Mouse (Mus musculus): ENCODE results near the gene Igf2r.
A peak's percentile ranks its signal among the peaks of the same experiment; 100 is the strongest.

The Igf2r gene

GRCm38 (mm10) chr17:12722622-12723021, 46.8 kb downstream of the Igf2r start:
- no peaks in the 10 kb centered on the region for H3K27me3 ChIP-seq (ENCODE audit: control insufficient read depth, insufficient read depth, low read length, poor library complexity, severe bottlenecking)
- DNase-seq (ENCODE audit: low read depth, low spot score): no peak
- no peaks in the 10 kb centered on the region for H3K36me3 ChIP-seq (ENCODE audit: control insufficient read depth, insufficient read depth, low read length, poor library complexity, severe bottlenecking)

- no peak for DNase-seq (ENCODE audit: low read depth, low spot score)
- no peaks in the 10 kb centered on the region for H3K27me3 ChIP-seq (ENCODE audit: control insufficient read depth, insufficient read depth, low read length, poor library complexity, severe bottlenecking)
- no peaks in the 10 kb centered on the region for H3K36me3 ChIP-seq (ENCODE audit: control insufficient read depth, insufficient read depth, low read length, poor library complexity, severe bottlenecking)
These were observed 48.2 kb downstream of the Igf2r start for GRCm38 (mm10) chr17:12721118-12721886.

- Histone ChIP-seq H3K36me3 (ENCODE audit: control insufficient read depth, insufficient read depth, low read length, poor library complexity, severe bottlenecking) (no peaks in the 10 kb centered on the region), H3K27me3 (ENCODE audit: control insufficient read depth, insufficient read depth, low read length, poor library complexity, severe bottlenecking) (no peaks in the 10 kb centered on the region)
- no peak for DNase-seq (ENCODE audit: low read depth, low spot score)
These were observed 51.2 kb downstream of the Igf2r start for GRCm38 (mm10) chr17:12718251-12718650.

- Histone ChIP-seq H3K36me3 (ENCODE audit: control insufficient read depth, insufficient read depth, low read length, poor library complexity, severe bottlenecking) (no peaks in the 10 kb centered on the region), H3K27me3 (ENCODE audit: control insufficient read depth, insufficient read depth, low read length, poor library complexity, severe bottlenecking) (no peaks in the 10 kb centered on the region)
- no peak for DNase-seq (ENCODE audit: low read depth, low spot score)
These were observed 52.0 kb downstream of the Igf2r start for GRCm38 (mm10) chr17:12717445-12717844.

GRCm38 (mm10) chr17:12715032-12715431, 54.4 kb downstream of the Igf2r start:
- no peaks in the 10 kb centered on the region; the same call in 1 of the 2 replicates for H3K36me3 ChIP-seq (ENCODE audit: control insufficient read depth, insufficient read depth, low read length, poor library complexity, severe bottlenecking)
- DNase-seq (ENCODE audit: low read depth, low spot score): no peak
- no peaks in the 10 kb centered on the region for H3K27me3 ChIP-seq (ENCODE audit: control insufficient read depth, insufficient read depth, low read length, poor library complexity, severe bottlenecking)

- H3K27me3 ChIP-seq (ENCODE audit: control insufficient read depth, insufficient read depth, low read length, poor library complexity, severe bottlenecking): no peaks in the 10 kb centered on the region
- no peaks in the 10 kb centered on the region; the same call in 1 of the 2 replicates for H3K36me3 ChIP-seq (ENCODE audit: control insufficient read depth, insufficient read depth, low read length, poor library complexity, severe bottlenecking)
- peak; percentile 13 for DNase-seq (ENCODE audit: low read depth, low spot score)
These were observed 55.3 kb downstream of the Igf2r start for GRCm38 (mm10) chr17:12714080-12714561.

GRCm38 (mm10) chr17:12712993-12713392, 56.5 kb downstream of the Igf2r start:
- DNase-seq (ENCODE audit: low read depth, low spot score): no peak
- Histone ChIP-seq H3K36me3 (ENCODE audit: control insufficient read depth, insufficient read depth, low read length, poor library complexity, severe bottlenecking) (no peaks in the 10 kb centered on the region; the same call in 1 of the 2 replicates), H3K27me3 (ENCODE audit: control insufficient read depth, insufficient read depth, low read length, poor library complexity, severe bottlenecking) (no peaks in the 10 kb centered on the region)

GRCm38 (mm10) chr17:12712191-12712590, 57.3 kb downstream of the Igf2r start:
- DNase-seq (ENCODE audit: low read depth, low spot score): no peak
- Histone ChIP-seq H3K36me3 (ENCODE audit: control insufficient read depth, insufficient read depth, low read length, poor library complexity, severe bottlenecking) (no peaks in the 10 kb centered on the region; the same call in 1 of the 2 replicates), H3K27me3 (ENCODE audit: control insufficient read depth, insufficient read depth, low read length, poor library complexity, severe bottlenecking) (no peaks in the 10 kb centered on the region)

- Histone ChIP-seq H3K27me3 (ENCODE audit: control insufficient read depth, insufficient read depth, low read length, poor library complexity, severe bottlenecking) (no peaks in the 10 kb centered on the region), H3K36me3 (ENCODE audit: control insufficient read depth, insufficient read depth, low read length, poor library complexity, severe bottlenecking) (no peaks in the 10 kb centered on the region; the same call in 1 of the 2 replicates)
- DNase-seq (ENCODE audit: low read depth, low spot score): no peak
These were observed 58.5 kb downstream of the Igf2r start for GRCm38 (mm10) chr17:12710976-12711375.

GRCm38 (mm10) chr17:12710050-12710780, 59.2 kb downstream of the Igf2r start:
- Histone ChIP-seq H3K27me3 (ENCODE audit: control insufficient read depth, insufficient read depth, low read length, poor library complexity, severe bottlenecking) (no peaks in the 10 kb centered on the region), H3K36me3 (ENCODE audit: control insufficient read depth, insufficient read depth, low read length, poor library complexity, severe bottlenecking) (no peaks in the 10 kb centered on the region; the same call in 1 of the 2 replicates)
- DNase-seq (ENCODE audit: low read depth, low spot score): no peak

- Histone ChIP-seq H3K27me3 (ENCODE audit: control insufficient read depth, insufficient read depth, low read length, poor library complexity, severe bottlenecking) (no peaks in the 10 kb centered on the region), H3K36me3 (ENCODE audit: control insufficient read depth, insufficient read depth, low read length, poor library complexity, severe bottlenecking) (peaks cover 1% of the 10 kb centered on the region; the same call in 1 of the 2 replicates)
- no peak for DNase-seq (ENCODE audit: low read depth, low spot score)
These were observed 61.1 kb downstream of the Igf2r start for GRCm38 (mm10) chr17:12708398-12708797.

- Histone ChIP-seq H3K36me3 (ENCODE audit: control insufficient read depth, insufficient read depth, low read length, poor library complexity, severe bottlenecking) (peaks cover 1% of the 10 kb centered on the region; the same call in 1 of the 2 replicates), H3K27me3 (ENCODE audit: control insufficient read depth, insufficient read depth, low read length, poor library complexity, severe bottlenecking) (no peaks in the 10 kb centered on the region)
- DNase-seq (ENCODE audit: low read depth, low spot score): no peak
These were observed 62.8 kb downstream of the Igf2r start for GRCm38 (mm10) chr17:12706590-12707049.

GRCm38 (mm10) chr17:12702901-12703300, 66.6 kb downstream of the Igf2r start:
- H3K36me3 ChIP-seq (ENCODE audit: control insufficient read depth, insufficient read depth, low read length, poor library complexity, severe bottlenecking): peaks cover 1% of the 10 kb centered on the region; the same call in 1 of the 2 replicates
- no peak for DNase-seq (ENCODE audit: low read depth, low spot score)
- H3K27me3 ChIP-seq (ENCODE audit: control insufficient read depth, insufficient read depth, low read length, poor library complexity, severe bottlenecking): no peaks in the 10 kb centered on the region

- no peaks in the 10 kb centered on the region for H3K27me3 ChIP-seq (ENCODE audit: control insufficient read depth, insufficient read depth, low read length, poor library complexity, severe bottlenecking)
- peaks cover 1% of the 10 kb centered on the region; the same call in 1 of the 2 replicates for H3K36me3 ChIP-seq (ENCODE audit: control insufficient read depth, insufficient read depth, low read length, poor library complexity, severe bottlenecking)
- no peak for DNase-seq (ENCODE audit: low read depth, low spot score)
These were observed 69.1 kb downstream of the Igf2r start for GRCm38 (mm10) chr17:12700373-12700772.

GRCm38 (mm10) chr17:12691899-12692298, 77.6 kb downstream of the Igf2r start:
- no peaks in the 10 kb centered on the region for H3K27me3 ChIP-seq (ENCODE audit: control insufficient read depth, insufficient read depth, low read length, poor library complexity, severe bottlenecking)
- no peak for DNase-seq (ENCODE audit: low read depth, low spot score)
- H3K36me3 ChIP-seq (ENCODE audit: control insufficient read depth, insufficient read depth, low read length, poor library complexity, severe bottlenecking): no peaks in the 10 kb centered on the region; the same call in 1 of the 2 replicates

All from splenic B cell, adult 2 months (primary cell).